Mouse (Mus musculus) lung, embryonic 14.5 days (tissue): ENCODE results near the gene Wdr43. TPM values are rescaled to one million over a fixed set of nuclear protein-coding genes. Genes with fewer than 3 reads are reported as not detected.

ENCODE experiments used
- ATAC-seq: fragments of 200-750 bp; cut with Nextera tagmentation; 2 replicates; pipeline ENCODE4 v1.8.0; 2017; ENCODE audit warnings: mild to moderate bottlenecking, moderate TSS enrichment, moderate library complexity; ENCODE audit not compliant: insufficient read depth
- DNase-seq: peaks from one replicate; pipeline ENCODE4 v3.0.0-alpha.2; 2015
- H3K27ac ChIP-seq: fragments of 300-500 bp; sonication (generic); 2 replicates; pipeline ENCODE4 v1.5.1; 2014; ENCODE audit warnings: low read depth, mild to moderate bottlenecking, moderate library complexity
- H3K27me3 ChIP-seq: fragments of 300-500 bp; sonication (generic); 2 replicates; pipeline ENCODE4 v1.6.1; 2014; ENCODE audit warnings: low read length, control low read depth; ENCODE audit not compliant: insufficient read depth
- H3K36me3 ChIP-seq: fragments of 300-500 bp; sonication (generic); 2 replicates; pipeline ENCODE4 v1.6.1; 2014; ENCODE audit warnings: control low read depth; ENCODE audit not compliant: insufficient read depth
- H3K4me1 ChIP-seq: fragments of 300-500 bp; sonication (generic); 2 replicates; pipeline ENCODE4 v1.6.1; 2014; ENCODE audit warnings: antibody characterized with exemption, control low read depth; ENCODE audit not compliant: insufficient read depth
- H3K4me2 ChIP-seq: fragments of 300-500 bp; sonication (generic); 2 replicates; pipeline ENCODE4 v1.6.1; 2014; ENCODE audit warnings: mild to moderate bottlenecking
- H3K4me3 ChIP-seq: fragments of 300-500 bp; sonication (generic); 2 replicates; pipeline ENCODE4 v1.5.1; 2014; ENCODE audit warnings: low read depth, low read length
- H3K9ac ChIP-seq: fragments of 300-500 bp; sonication (generic); 2 replicates; pipeline ENCODE4 v1.6.1; 2014
- H3K9me3 ChIP-seq: fragments of 300-500 bp; sonication (generic); 2 replicates; pipeline ENCODE4 v1.6.1; 2016; ENCODE audit warnings: low read depth, low read length, control low read depth
- CTCF ChIP-seq: IDR thresholded peaks from 2 replicates; pipeline ENCODE4 v1.5.1; 2016; ENCODE audit warnings: antibody characterized with exemption, low read depth
- WGBS: fragments of 180-500 bp; shearing (Covaris S2); extraction: QIAGEN DNeasy Blood & Tissue Kit; methylation state at CpG from one replicate; pipeline ENCODE4 v1.1.7; 2014; 5-methylcytosine and 5-hydroxymethylcytosine counted together
- polyA plus RNA-seq: library from polyadenylated mRNA; unstranded; fragments of >200 nt; fragmentation: Nextera tagmentation; extraction: Ambion mirVana; gene quantifications from 2 replicates; pipeline ENCODE4 v1.2.1, GENCODE M21; 2014

Gene Wdr43
- polyA plus RNA-seq, 1 experiment from 2014 or later: 102 TPM

DNA sequence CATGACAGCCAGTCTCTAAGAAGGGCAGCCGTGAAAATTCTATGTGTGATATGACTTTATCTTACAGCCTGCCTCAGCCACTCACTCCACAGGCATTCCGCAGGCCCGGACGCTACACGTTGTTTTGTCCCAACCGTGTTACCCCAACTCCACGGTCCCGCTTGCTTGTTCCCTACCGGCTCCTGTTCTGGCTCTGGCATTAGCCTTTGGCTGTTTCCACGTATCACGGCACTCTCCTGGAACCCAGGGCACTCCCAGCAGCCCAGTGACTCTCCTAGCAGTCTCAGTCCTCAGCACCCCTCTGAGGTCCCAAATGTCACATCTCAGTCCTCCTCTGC is 82.9 kb downstream of the Wdr43 start:
- TF ChIP-seq CTCF: no peak
- WGBS: 43% methylated on average over 11 of the region's 11 CpGs
- Histone ChIP-seq H3K27me3 (no peaks in the 10 kb centered on the region), H3K9ac (no peak overlapping the region), H3K9me3 (no peaks in the 10 kb centered on the region), H3K4me3 (no peak overlapping the region), H3K27ac (no peak overlapping the region), H3K4me1 (no peaks in the 10 kb centered on the region), H3K4me2 (no peak overlapping the region), H3K36me3 (no peaks in the 10 kb centered on the region)
- DNase-seq (peak; percentile 62), ATAC-seq (no peak)

DNA sequence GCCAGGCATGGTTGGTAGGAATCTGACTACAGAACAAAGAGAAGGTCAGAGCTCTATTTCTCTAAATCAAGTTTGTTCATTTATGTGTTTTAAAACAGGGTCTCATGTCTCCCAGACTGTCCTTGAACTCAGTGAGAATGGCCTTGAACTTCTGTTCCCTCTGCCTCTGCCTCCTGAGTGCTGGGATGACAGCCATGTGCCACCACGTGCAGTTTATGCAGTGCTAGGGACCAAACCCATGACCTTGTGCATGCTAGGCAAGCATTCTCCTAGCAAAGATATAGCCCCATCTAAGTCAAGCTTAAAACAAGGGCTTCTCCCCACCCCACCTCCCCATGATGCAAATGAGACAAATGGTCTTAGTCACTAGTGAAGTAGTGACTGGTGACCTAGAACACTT is 89.4 kb downstream of the Wdr43 start:
- DNase-seq: no peak
- no peak overlapping the region for H3K27ac ChIP-seq
- ATAC-seq: no peak
- no peak overlapping the region for H3K4me2 ChIP-seq
- H3K9ac ChIP-seq: no peak overlapping the region
- H3K36me3 ChIP-seq: no peaks in the 10 kb centered on the region
- TF ChIP-seq CTCF: no peak
- H3K9me3 ChIP-seq: no peaks in the 10 kb centered on the region
- WGBS: 57% methylated on average over 1 of the region's 1 CpGs
- H3K4me3 ChIP-seq: no peak overlapping the region
- H3K27me3 ChIP-seq: no peaks in the 10 kb centered on the region
- H3K4me1 ChIP-seq: no peaks in the 10 kb centered on the region

GRCm38 (mm10) chr17:71705550-71706480 is 90.1 kb downstream of the Wdr43 start:
- no peak overlapping the region for H3K4me2 ChIP-seq
- H3K4me1 ChIP-seq: no peaks in the 10 kb centered on the region
- DNase-seq: peak; percentile 33
- WGBS: 80% methylated on average over 14 of the region's 14 CpGs
- ATAC-seq: no peak; the same call in 1 of the 2 replicates
- no peak overlapping the region for H3K4me3 ChIP-seq
- H3K9me3 ChIP-seq: no peaks in the 10 kb centered on the region
- H3K27ac ChIP-seq: no peak overlapping the region
- H3K36me3 ChIP-seq: no peaks in the 10 kb centered on the region
- no peaks in the 10 kb centered on the region for H3K27me3 ChIP-seq
- no peak for TF ChIP-seq CTCF
- H3K9ac ChIP-seq: no peak overlapping the region

DNA sequence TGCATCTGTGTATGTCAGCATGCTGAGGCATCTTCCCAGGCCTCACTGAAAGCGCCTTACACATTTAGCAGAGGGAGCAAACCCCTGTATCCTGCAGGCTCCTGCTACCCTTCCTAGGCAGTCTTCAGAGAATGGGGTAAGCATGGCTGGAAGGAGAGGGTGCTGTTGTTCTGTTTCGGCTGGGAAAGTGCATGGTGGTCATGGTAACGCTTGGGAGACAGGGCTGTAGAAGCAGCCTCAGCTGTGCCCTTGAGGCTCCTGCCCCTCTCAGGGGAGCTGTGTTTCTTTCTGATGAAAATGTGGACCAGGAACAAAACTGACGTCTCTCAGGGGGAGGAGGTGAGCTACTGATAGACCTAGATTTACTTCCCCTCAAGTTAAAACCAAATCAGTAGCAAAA is 92.0 kb downstream of the Wdr43 start:
- H3K4me1 ChIP-seq: no peaks in the 10 kb centered on the region
- no peak for DNase-seq

More for the DNA sequence above, 92.0 kb downstream of the Wdr43 start:
- no peak for TF ChIP-seq CTCF
- WGBS: 53% methylated on average over 4 of the region's 4 CpGs
- H3K9ac ChIP-seq: no peak overlapping the region
- ATAC-seq: no peak
- H3K27ac ChIP-seq: no peak overlapping the region
- H3K36me3 ChIP-seq: no peaks in the 10 kb centered on the region
- no peaks in the 10 kb centered on the region for H3K9me3 ChIP-seq
- no peak overlapping the region for H3K4me2 ChIP-seq
- no peaks in the 10 kb centered on the region for H3K27me3 ChIP-seq
- H3K4me3 ChIP-seq: no peak overlapping the region

Other genes with a start within 250 kb of the Wdr43 start
- 3.9 and 6.0 TPM in 2 replicates for gene Gm4707, start 156.0 kb upstream of the Wdr43 start, polyA plus RNA-seq
- 96.8 and 103 TPM in 2 replicates for gene Smchd1, start 140.6 kb upstream of the Wdr43 start, polyA plus RNA-seq
- 56.9 and 59.2 TPM in 2 replicates for gene Ndc80, start 89.0 kb upstream of the Wdr43 start, polyA plus RNA-seq
- gene Spdya, start 63.8 kb upstream of the Wdr43 start, polyA plus RNA-seq: 0.57 and 1.0 TPM in 2 replicates
- gene Togaram2, start 57.4 kb downstream of the Wdr43 start, polyA plus RNA-seq: 0.51 and 0.61 TPM in 2 replicates
- not detected in 2 replicates for gene Pcare, start 137.0 kb downstream of the Wdr43 start, polyA plus RNA-seq
- 4.3 and 5.3 TPM in 2 replicates for gene Clip4, start 152.6 kb downstream of the Wdr43 start, polyA plus RNA-seq